Mouse (Mus musculus) lung, postnatal 14 days (tissue): ENCODE measurements at regions not wholly inside any gene's neighbourhood (a gene's known extent, or its start where the extent isn't known, plus 50 kb on each side); places are given as distances from the start of the nearest gene placed in this dataset.
A peak's percentile ranks its signal among the peaks of the same experiment; 100 is the strongest.

Experiments
- DNase-seq: peaks from one replicate; pipeline ENCODE4 v3.0.0; 2021

DNA sequence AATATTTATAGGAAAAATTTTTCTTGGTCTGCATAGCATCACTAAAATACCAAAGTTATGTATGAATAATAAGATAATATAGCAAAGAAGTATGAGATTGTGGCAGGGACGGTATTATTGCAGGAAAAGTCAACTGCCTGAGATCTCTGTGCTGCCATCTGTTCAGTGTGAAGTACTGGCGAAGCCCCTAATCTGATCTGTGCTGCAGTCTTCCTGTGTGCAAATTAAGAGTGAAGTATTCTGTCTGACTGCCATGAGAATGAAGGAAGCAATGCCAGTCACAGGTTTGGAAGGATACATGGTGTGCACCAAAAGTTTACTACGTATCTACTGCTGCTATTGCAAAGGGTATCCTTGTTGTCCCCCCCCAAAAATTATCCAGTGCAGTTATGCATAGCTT is 501.5 kb downstream of the Rab28 start:
- DNase-seq, result no peak

DNA sequence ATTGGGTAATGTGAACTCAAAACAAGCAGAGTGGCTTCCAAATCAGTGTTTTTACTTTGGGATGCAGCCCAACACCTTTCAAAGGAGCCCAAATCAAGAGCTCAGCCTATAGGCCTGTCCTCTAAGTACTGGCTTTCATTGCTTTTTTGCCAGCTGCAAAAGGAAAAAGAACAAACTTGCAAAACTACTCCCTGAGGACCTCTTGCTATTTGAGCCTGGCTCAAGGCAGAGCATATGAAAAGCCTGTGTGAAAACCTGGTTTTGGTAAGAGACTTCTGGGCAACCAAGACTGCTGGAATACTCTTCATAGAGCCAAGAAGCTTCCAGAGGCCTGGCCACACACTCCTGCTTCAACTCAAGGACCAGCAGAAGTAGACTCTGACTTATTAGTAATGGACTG is 503.5 kb downstream of the Rab28 start:
- DNase-seq, result no peak

DNA sequence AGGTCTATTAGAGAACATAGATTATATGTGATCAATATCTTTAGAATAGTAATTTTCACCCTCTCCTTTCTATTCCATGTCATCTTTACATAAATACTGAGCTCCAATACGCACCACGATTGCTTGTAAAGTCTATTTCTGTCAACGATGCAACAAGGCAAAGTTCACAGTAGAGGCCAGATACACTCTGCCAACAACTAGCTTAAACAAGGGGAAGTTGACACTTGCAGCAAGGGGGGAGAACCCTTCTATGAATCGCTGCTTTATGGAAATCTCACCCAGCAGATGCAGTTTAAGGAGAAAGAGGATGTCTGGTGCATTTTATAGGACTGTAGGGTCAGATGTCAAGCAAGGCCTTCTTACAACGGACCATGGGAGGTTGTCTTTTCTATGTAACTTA is 520.8 kb downstream of the Rab28 start:
- DNase-seq, result no peak

DNA sequence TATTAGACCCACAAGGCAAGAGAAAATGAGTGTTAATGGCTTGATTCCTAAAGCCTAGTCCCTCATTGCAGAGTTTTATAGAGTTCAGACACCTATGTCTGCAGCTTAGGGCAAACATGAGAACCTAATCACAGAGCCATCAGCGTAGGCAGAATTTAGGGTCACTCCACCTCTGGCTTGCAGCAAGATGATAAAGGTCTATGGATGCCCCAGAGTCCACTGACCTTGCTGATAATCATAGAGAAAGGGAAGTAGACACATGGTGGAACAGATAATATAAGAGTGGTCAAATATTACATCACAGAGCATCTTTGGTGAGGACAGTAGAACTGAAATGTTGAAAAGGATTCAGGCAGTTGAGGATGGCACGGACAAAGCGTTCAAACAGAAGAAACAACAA is 530.7 kb downstream of the Rab28 start:
- DNase-seq, result no peak

DNA sequence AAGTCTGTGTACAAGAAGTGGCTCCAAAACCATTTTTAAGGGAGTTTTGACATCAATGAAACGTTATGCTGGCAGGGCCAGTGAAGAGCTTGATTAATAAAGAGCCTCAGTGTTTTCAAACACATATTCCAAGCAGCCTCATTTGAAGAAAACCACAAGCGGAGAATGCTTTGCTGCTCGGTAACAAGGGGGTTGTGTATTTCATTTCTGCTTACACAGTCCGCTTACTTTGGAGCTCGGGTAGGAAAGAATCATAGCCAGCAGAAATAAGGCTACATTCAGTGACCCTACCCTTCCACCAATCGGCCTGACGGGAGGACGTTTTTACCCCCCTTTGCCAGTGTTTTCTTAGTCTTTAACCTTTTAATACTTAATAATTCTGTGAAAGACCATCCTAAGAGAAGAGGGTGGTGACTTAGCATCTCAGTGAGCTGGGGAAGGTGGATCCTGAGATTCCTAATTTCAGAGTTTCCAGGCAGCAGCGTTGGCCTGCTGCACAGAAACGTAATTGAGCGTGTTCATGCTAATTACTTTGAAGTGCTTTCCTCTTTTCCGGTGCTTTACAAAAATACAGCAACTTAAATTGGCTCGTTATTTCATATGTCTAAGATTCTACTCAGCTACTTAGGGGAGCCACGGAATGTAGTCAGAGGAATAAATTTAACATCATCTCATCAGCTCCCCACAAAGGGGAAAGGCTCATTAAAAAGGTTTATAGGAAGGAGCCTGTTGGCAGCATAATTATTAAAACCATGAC is 541.9 kb downstream of the Rab28 start:
- no peak for DNase-seq

DNA sequence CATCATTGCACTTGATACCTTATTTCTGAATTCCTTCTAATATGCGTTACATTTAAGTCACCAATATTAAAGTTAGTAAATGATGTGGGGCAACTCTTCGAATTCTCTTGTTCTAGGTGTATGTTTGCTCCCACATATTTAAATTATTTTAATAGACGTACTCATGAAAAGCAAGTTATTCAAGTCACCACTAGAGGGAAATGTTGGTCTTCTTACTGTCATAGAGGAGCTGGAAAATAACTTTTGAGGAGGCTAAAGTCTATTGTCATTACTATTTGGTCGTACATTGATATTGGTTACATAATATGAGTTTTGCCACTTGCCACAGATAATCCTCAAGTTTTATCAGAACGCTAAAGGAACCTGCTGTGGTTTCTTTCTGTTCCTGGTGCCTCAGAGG is 582.9 kb downstream of the Rab28 start:
- DNase-seq, result no peak

DNA sequence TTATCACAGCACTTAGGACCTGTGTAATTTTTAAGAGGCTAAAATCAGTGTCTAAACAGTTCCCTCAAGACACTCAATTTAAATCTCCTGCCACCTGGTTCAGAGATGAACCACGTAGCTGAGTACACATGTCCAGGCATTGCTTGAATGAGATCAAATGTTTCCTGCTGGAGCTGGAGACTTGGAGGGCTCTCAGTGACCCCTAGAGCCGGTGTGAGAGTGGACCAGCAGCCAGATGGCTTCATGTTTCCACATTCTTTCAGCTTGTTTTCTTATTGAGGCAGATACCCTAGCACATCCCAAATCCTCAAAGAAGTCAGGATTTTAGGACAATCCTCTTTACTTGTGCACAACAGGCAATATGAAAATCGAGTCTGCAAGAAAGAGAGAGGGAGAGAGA is 590.3 kb downstream of the Rab28 start:
- DNase-seq, result no peak

DNA sequence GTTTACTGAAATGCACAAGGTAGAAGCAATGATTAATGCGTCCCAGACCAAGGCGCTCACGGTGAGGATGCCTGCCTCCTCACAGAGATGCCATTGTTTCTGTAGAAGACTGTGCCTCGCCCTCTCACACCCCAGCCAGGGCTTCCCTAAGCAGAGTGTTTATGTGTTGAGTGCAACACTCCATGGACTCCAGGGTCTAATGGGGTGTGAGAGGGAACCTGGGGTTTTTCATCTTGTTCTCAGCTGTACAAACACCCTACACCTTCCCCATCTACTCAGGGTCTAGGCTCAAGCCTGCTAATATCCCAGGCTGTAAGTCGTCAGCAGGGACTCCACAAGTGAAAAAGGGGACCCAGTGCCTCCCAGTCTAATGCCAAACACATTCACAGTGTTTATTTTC is 620.2 kb downstream of the Rab28 start:
- DNase-seq, result no peak

DNA sequence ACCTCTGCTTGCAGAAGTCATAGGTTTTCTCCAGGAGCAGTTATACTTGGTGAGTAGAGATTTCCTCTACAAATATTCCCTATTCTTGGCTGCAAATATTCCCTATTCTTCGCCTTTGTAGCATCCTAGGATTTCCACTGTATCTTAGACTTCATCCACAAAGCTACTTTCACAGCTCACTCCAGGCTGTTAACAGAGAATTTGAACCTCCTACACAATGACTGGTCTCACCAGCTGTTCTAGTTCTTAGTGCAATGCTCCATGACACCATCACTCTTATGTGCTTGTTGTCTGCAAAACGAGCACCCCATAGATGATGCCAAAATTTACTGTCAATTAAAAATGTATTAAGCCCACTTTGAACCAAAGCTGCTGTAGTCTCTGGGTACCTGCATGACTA is 631.5 kb downstream of the Rab28 start:
- no peak for DNase-seq

DNA sequence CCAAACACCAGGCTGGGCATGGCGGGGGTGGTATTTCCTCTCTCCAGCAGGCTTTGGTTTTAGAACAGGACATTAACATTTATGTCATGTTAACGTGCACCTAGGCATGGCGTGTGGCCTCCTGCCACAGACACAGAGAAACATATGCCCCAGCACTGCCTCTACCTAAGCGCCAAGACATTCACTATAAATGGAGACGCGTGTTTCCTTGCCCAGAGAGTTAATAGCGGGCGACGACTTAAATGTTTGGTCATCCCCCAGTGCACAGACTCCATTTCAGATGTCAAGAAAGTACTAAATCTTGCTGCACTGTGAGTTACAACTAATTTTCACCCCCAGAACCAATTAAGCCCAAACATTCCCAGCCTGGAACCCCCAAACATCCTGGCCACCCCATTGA is 646.3 kb downstream of the Rab28 start:
- no peak for DNase-seq

DNA sequence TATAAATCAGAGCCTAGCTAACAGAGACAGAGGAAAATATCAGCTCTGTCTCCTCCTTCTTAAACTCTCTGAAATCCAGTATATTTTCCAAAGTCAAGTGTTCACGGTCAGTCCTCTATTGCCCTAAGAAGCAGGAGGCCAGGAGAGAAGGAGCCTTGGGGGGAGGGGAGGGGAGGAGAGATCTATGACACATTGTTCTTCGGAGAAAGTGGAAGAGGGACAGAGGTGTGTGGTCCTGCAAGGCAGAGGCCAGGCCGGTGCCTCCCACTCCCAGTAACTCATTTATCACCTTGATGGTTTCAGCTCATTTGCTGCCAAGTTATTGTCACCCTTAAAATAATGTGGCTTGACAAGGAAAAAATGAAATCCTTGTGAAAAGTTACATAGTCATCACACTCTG is 646.7 kb downstream of the Rab28 start:
- DNase-seq, result no peak

DNA sequence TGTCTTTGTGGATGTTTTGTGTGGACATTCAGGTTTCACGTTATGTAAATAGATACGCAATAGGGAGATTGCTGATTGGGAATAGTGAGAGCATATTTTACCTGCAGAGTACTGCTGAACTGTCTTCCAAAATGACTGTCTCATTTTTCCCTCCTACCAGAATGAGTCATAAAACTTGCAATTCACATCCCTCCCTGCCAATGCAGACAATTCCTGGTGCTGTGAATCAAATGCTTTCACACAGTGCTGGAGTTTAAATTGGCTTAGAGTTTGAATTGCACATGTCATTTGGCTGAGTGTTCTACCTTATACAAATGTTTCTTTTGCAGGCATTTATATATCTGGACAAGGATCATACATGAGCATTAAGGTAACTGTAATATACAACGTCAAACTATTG is 649.9 kb downstream of the Rab28 start:
- DNase-seq, result no peak

DNA sequence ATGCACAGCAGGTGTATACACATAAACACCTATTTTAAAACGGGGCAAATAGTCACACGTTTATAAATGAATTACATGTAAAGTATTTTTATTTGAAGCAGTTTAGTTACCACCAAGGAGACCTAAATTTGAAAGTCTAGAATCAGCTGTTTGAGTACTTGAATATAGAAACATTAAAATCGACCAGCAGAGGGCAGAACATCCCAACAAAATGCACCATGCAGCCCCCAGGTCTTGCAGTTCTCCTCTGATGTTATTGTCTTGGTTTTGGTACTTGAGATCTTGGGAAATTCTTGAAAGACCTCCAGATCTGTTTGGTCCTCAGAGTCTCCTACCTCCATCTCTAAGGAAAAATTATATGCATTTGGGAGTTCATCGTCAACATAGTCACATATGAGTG is 656.0 kb downstream of the Rab28 start:
- peak; percentile 2 for DNase-seq

DNA sequence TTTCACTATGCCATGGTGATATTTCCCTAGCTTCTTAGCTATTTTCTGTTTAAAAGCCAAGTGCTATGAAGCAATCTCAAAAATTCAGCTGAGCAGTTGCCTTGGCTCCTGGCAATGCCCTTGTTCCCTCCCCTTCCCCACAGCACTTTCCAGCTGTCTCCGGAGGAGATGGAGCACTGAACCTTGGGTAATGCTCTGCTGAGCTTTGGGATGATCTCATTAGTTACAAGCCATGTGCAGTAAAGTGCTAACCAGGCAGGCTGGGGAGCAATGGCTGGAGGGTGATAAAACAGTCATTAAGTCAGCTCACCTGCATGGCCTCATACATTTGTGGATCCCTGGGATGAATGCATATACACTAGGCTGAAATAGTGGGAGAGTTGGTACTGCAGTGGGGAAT is 659.4 kb downstream of the Rab28 start:
- peak; percentile 3 for DNase-seq

DNA sequence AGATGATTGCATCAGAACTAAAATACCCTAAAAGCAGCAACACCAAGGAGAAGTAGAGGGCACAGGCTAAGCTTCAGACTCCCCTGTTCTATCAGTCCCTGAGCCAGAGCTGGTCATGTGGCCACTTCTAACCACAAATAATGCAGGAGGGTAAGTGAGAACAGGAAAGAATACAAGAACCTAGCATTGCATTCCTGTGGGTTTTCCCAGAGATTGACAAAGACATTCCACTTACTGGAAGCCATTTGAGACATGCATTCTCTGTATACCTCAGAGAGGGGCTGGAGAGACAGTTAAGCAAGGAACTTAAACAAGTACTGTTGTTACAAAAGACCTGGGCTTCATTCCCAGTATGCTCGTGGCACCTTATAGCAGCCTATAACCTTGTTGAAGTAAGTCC is 662.7 kb downstream of the Rab28 start:
- no peak for DNase-seq

DNA sequence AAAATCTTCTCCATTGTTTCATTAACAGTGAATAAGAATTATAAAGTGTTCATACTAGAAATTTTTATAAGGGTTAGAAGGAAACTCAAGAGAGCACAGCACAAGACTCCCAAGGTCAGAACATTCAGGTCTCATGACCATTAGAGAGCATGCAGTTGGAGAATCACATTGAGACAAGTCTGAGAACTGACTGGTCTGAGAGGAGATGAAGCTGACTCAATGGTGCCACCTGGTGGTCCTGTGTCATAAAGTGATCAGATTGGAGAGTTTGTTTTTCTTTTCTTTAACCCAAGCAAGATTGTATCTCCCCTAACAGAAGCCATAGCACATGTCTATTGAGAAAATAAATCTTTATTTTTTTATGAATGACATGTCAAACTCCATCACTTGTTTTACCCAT is 663.5 kb downstream of the Rab28 start:
- peak; percentile 68 for DNase-seq

DNA sequence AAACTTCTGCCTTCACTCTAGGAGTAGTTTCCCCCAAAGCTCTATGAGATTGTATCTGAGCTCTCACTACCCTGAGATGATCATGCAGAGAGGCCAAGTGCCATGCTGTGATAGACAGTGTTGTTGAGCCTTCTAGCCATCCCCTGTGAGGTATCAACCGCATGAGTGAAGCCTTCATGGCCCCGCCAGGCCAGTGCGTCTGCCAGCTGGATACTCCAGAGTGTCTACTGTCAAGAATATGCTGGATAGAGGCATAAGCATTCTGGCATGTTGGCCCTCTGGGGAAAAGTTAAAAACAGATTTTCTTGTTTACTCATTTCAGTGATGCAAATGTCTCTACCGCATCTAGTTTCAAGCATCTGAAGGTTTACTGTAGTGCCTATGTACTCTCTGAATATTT is 669.2 kb downstream of the Rab28 start:
- DNase-seq, result no peak

DNA sequence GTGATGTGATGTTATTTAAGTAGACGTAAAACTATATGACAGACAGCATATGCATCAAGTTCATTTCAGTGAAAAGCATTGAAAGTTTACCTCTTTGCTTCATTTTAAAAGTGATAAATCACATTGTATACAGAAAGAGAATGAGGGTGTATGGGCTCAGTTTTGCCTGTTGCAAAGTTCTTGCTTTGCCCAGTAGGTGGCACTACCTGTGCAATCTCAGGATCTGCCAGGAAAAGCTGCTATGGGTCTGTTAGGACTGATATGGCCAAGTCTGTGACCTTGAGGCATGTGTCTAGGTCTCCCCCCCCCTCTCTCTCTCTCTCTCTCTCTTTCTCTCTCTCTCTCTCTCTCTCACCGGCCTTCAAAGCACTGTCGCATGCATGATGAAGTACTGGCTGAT is 701.3 kb downstream of the Rab28 start:
- peak; percentile 1 for DNase-seq

DNA sequence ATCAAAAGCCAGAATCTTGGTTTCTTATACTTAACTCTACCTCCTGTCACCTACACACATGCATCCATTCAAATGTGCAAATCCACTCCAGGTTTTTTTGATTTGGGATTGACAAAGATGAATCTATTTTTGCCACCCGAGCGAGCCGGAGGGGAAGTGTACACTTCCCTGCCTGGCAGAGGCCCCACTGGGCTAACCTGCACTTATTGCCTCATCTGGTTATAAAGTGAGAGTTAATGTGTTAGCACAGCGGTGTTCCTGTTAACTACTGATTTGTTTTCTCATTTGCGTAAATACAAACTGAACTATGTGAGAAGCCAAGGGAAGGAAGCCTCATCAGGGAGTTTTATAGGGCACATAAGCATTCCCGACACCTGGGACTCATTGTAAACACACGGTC is 721.4 kb downstream of the Rab28 start:
- DNase-seq, result no peak

DNA sequence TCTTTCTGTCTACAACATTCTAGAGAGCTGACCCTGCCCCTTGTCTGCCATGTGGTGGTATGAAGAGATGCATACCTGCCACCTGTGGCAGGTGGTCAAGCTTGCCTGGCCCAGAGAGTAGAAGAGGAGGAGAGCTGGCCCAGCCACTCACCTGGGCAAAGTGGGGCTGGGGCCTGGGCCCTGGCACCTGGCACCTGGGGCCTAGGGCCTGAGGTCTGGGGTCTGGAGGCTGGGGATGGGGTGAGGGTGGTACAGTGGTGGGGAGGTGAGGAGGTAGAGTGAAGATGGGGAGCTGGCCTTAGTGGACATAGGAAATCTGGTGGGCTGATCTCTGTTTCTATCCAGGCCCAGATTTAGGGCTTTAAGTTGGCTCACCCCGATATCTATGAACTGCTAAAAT is 733.1 kb downstream of the Rab28 start:
- no peak for DNase-seq

DNA sequence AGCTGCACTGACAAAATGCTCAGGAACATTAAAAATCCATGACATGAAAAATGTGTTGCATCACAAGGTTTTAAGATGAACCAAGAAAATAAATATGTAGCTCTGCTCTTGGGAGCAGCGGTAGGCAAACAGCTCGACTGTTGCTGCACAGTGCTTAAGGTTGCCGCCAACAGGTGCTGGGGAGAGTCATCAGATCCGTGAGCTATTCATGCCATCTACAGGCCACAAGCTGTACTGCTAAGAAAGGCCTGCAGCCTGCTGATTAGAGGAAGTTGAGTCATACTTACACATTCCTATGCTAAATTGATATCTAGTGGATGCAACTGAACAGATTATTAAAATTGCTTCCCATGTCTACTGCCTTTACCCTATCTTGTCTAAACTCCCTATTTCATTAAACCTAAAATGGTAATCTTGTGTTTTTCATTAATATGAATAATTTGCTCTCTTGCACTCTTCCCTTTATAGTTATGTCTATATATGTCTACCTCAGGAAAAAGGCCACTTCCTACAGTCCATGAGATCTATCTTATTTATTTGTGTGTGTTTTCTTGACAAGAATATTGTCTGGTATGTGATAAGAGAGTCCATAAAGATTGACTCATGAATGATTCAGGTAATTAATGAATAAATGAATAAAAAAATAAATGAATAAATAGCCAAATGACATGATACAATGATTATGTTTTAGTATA is 754.9 kb downstream of the Rab28 start:
- peak; percentile 32 for DNase-seq

DNA sequence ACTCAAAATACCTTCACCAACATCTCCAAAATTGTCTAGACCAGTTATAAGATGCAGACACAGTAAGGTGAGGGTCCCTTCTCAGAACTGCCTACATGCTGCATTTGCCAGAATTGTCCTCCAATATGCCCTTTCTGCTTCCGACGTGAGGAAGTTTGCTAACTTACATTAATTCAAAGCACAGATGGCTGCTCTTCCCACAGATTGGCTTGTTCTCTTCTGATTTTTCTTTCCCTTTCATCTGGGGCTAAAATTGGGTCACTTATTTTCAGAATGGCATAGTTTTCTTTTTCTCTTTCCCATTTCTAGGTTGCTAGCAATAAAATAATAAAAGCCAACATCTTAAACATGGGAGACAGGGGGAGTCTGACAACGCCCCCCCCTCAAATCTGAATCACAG is 778.8 kb downstream of the Rab28 start:
- no peak for DNase-seq

DNA sequence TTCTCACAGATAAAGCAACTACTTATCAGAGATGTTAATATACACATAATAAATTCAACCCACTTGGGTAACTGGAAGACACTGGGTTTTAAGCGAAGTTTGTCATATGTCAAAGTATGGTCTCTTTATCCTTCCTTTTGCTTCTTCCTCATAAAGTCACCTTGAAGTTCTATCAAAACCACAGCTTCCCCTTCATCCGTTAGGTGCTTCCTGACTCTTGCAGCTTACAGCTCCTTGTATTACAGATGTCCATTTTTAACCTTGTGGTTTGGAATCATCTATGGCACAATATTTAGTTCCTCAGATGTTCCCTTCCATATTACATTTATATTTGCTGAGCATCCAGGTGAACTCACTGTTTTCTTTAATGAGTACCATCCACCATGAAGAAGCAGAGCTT is 787.0 kb downstream of the Rab28 start:
- DNase-seq, result no peak

DNA sequence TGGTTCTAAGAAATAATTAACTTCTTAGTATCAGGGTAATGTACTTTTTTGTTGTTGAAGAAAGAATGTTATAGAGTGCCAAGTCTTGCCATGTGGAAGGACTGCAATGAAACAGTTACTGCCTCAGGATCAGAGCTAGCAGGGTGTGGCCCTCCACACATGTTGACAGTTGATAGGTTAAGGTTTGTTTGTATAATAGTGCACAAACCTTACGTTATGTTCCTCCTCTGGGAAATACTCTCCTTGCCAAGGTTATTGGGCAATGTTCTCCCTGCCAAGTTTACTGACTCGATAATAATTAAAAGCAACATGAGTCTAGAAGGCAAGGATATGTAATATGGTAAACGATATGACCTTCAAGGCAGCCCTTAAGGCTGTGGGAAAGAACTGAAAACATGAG is 799.2 kb downstream of the Rab28 start:
- DNase-seq, result no peak

DNA sequence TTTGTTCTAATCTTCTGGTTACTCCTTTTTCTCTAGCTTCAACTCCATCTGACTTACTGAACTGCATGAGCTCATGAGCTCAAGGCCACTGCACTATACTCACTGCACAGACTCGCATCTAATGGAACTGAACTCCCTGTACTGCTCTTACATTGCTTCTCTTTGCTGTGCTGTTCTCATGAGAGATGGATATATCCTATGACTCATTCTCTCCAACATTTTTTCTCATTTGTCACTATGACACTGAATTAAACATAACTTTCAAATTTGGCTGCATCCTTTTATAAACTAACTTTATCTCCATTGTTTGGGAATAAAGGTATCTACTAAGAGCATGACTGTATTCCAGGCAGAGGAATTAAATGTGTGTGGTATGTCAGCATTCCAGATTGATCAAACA is 806.2 kb downstream of the Rab28 start:
- DNase-seq, result no peak
